Mouse (Mus musculus): ENCODE data around the gene Rad17.

The Rad17 gene

GRCm38 (mm10) chr13:100612903-100613302 is 37.9 kb downstream of the Rad17 start:
- DNase-seq = no peak

GRCm38 (mm10) chr13:100612251-100612650 is 38.6 kb downstream of the Rad17 start:
- DNase-seq = no peak

- DNase-seq = no peak
These were observed 39.6 kb downstream of the Rad17 start for GRCm38 (mm10) chr13:100611266-100611665.

- DNase-seq = no peak
These were observed 43.1 kb downstream of the Rad17 start for GRCm38 (mm10) chr13:100607756-100608155.

- no peak for DNase-seq
These were observed 45.0 kb downstream of the Rad17 start for GRCm38 (mm10) chr13:100605845-100606244.

- DNase-seq = no peak
These were observed 47.1 kb downstream of the Rad17 start for GRCm38 (mm10) chr13:100603738-100604095.

- no peak for DNase-seq
These were observed 47.7 kb downstream of the Rad17 start for GRCm38 (mm10) chr13:100603031-100603737.

GRCm38 (mm10) chr13:100602239-100602902 is 48.5 kb downstream of the Rad17 start:
- no peak for DNase-seq

GRCm38 (mm10) chr13:100601034-100601433 is 49.8 kb downstream of the Rad17 start:
- DNase-seq = no peak

GRCm38 (mm10) chr13:100600317-100600716 is 50.5 kb downstream of the Rad17 start:
- no peak for DNase-seq

- no peak for DNase-seq
These were observed 53.6 kb downstream of the Rad17 start for GRCm38 (mm10) chr13:100597284-100597683.

- DNase-seq = no peak
These were observed 55.3 kb downstream of the Rad17 start for GRCm38 (mm10) chr13:100595552-100595885.

- no peak for DNase-seq
These were observed 55.9 kb downstream of the Rad17 start for GRCm38 (mm10) chr13:100594838-100595551.

GRCm38 (mm10) chr13:100594041-100594792 is 56.6 kb downstream of the Rad17 start:
- DNase-seq = no peak

GRCm38 (mm10) chr13:100588646-100589045 is 62.2 kb downstream of the Rad17 start:
- DNase-seq = peak; percentile 15

GRCm38 (mm10) chr13:100582144-100582543 is 68.7 kb downstream of the Rad17 start:
- DNase-seq = no peak

GRCm38 (mm10) chr13:100581701-100582100 is 69.2 kb downstream of the Rad17 start:
- no peak for DNase-seq

- no peak for DNase-seq
These were observed 70.9 kb downstream of the Rad17 start for GRCm38 (mm10) chr13:100579951-100580350.

- no peak for DNase-seq
These were observed 71.6 kb downstream of the Rad17 start for GRCm38 (mm10) chr13:100579220-100579619.

- no peak for DNase-seq
These were observed 74.9 kb downstream of the Rad17 start for GRCm38 (mm10) chr13:100575950-100576349.

GRCm38 (mm10) chr13:100570713-100571112 is 80.1 kb downstream of the Rad17 start:
- no peak for DNase-seq

- DNase-seq = no peak
These were observed 82.5 kb downstream of the Rad17 start for GRCm38 (mm10) chr13:100568359-100568758.

Measured in cerebellum, adult 11 months (tissue).